Mouse (Mus musculus) gastrocnemius, postnatal 14 days (tissue): ENCODE results near the gene Atp6v1g3. TPM values are rescaled to one million over a fixed set of nuclear protein-coding genes. Genes with fewer than 3 reads are reported as not detected.

ENCODE experiments used
- DNase-seq: peaks from one replicate; pipeline ENCODE4 v3.0.0; 2021; ENCODE audit warnings: mixed read lengths
- intact Hi-C: fragments of 180-260 bp; cut with DNase I; formaldehyde crosslinking; loops from one replicate; pipeline ENCODE4 v1.15.1; 2025; ENCODE audit warnings: low total_unique reads
- total RNA-seq, 2 experiments: library from RNA; stranded (reverse); gene quantifications; 2 replicates each; pipeline ENCODE4 v1.2.3; 2021

Gene Atp6v1g3
- total RNA-seq, 2 experiments from 2014 or later, result not detected

- no peak for DNase-seq
- intact Hi-C loops, result no loop called here
Measured at GRCm38 (mm10) chr1:138282413-138283141, 9.0 kb downstream of the Atp6v1g3 start.

- intact Hi-C loops, result no loop called here
- no peak for DNase-seq
Measured at GRCm38 (mm10) chr1:138287665-138288064, 14.1 kb downstream of the Atp6v1g3 start.

- DNase-seq, result no peak
- intact Hi-C loops, result no loop called here
Measured at GRCm38 (mm10) chr1:138288721-138289120, 15.2 kb downstream of the Atp6v1g3 start.

- intact Hi-C loops, result no loop called here
Measured at GRCm38 (mm10) chr1:138289455-138290425, 16.2 kb downstream of the Atp6v1g3 start.

GRCm38 (mm10) chr1:138291463-138291862, 17.9 kb downstream of the Atp6v1g3 start:
- intact Hi-C loops, result no loop called here
- no peak for DNase-seq

More at GRCm38 (mm10) chr1:138289455-138290425, 16.2 kb downstream of the Atp6v1g3 start:
- no peak for DNase-seq

GRCm38 (mm10) chr1:138294487-138294886, 20.9 kb downstream of the Atp6v1g3 start:
- intact Hi-C loops, result no loop called here

GRCm38 (mm10) chr1:138298156-138298555, 24.6 kb downstream of the Atp6v1g3 start:
- no peak for DNase-seq
- intact Hi-C loops, result no loop called here

More at GRCm38 (mm10) chr1:138294487-138294886, 20.9 kb downstream of the Atp6v1g3 start:
- DNase-seq, result no peak

GRCm38 (mm10) chr1:138299576-138299975, 26.0 kb downstream of the Atp6v1g3 start:
- DNase-seq, result no peak
- intact Hi-C loops, result no loop called here

GRCm38 (mm10) chr1:138301920-138302319, 28.4 kb downstream of the Atp6v1g3 start:
- DNase-seq, result no peak
- intact Hi-C loops, result no loop called here

GRCm38 (mm10) chr1:138302756-138303155, 29.2 kb downstream of the Atp6v1g3 start:
- intact Hi-C loops, result no loop called here
- DNase-seq, result no peak

- intact Hi-C loops, result no loop called here
- DNase-seq, result no peak
Measured at GRCm38 (mm10) chr1:138303296-138303695, 29.8 kb downstream of the Atp6v1g3 start.

- intact Hi-C loops, result no loop called here
- DNase-seq, result no peak
Measured at GRCm38 (mm10) chr1:138304141-138304915, 30.8 kb downstream of the Atp6v1g3 start.

- no peak for DNase-seq
- intact Hi-C loops, result loop anchor here (10.0 kb wide), 1 partner anchor 312 kb away; no protein-coding TSS in a partner anchor
Measured at GRCm38 (mm10) chr1:138322657-138323056, 49.1 kb downstream of the Atp6v1g3 start.

GRCm38 (mm10) chr1:138323076-138323630, 49.6 kb downstream of the Atp6v1g3 start:
- no peak for DNase-seq
- intact Hi-C loops, result loop anchor here (10.0 kb wide), 1 partner anchor 312 kb away; no protein-coding TSS in a partner anchor

- intact Hi-C loops, result loop anchor here (10.0 kb wide), 1 partner anchor 309 kb away; no protein-coding TSS in a partner anchor
Measured at GRCm38 (mm10) chr1:138326091-138326490, 52.6 kb downstream of the Atp6v1g3 start.

GRCm38 (mm10) chr1:138326566-138326965, 53.0 kb downstream of the Atp6v1g3 start:
- intact Hi-C loops, result loop anchor here (10.0 kb wide), 1 partner anchor 308 kb away; no protein-coding TSS in a partner anchor
- DNase-seq, result no peak

More at GRCm38 (mm10) chr1:138326091-138326490, 52.6 kb downstream of the Atp6v1g3 start:
- DNase-seq, result peak; percentile 12

- intact Hi-C loops, result loop anchor here (10.0 kb wide), 1 partner anchor 307 kb away; no protein-coding TSS in a partner anchor
- DNase-seq, result no peak
Measured at GRCm38 (mm10) chr1:138327466-138328245, 54.1 kb downstream of the Atp6v1g3 start.

GRCm38 (mm10) chr1:138328320-138328719, 54.8 kb downstream of the Atp6v1g3 start:
- intact Hi-C loops, result loop anchor here (10.0 kb wide), 1 partner anchor 306 kb away; no protein-coding TSS in a partner anchor
- no peak for DNase-seq
